10 mouse cellular contexts compared by ENCODE assay signal in the genomic region with DNA sequence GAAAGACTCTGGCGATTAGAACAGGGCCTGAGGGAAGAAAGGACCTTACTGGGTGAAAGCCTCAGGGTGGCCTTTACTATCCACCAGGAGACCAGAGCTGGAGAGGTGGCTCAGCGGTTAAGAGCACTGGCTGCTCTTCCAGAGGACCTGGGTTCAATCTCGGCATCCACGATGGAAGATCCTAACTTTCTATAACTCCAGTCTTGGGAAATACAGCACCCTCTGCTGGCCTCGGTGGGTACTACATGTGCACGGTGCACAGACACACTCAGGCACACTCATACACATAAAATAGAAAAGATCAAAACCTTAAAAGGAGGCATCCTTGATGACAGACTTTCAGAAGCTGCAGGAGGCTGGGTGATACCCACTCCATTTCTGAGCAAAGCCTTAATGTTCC. TPM values are rescaled to one million over a fixed set of nuclear protein-coding genes. Genes with fewer than 3 reads are reported as not detected.
A peak's percentile ranks its signal among the peaks of the same experiment; 100 is the strongest.
DNase-seq lines count a peak whose midpoint lies in the region; ATAC-seq and TF ChIP-seq lines count a peak whose summit lies in the region.
"Had no signal": no experiment of that assay in that cellular context is flagged by ENCODE, and none has a peak within 500 bp of the region (broad histone marks: within the 10 kb centered on the region; RNA-seq: fewer than 3 reads in every experiment).

No protein-coding gene starts in this region.

- H3K9me3 ChIP-seq in liver, embryonic 14.5 days (ENCODE audit: control insufficient read depth, low read length), result no peaks in the 10 kb centered on the region
- H3K9me3 ChIP-seq: heart, embryonic 13.5 days had no signal

- H3K4me1 ChIP-seq in liver, embryonic 14.5 days (replicated peaks; ENCODE audit: control insufficient read depth in 2 of 2, insufficient read depth in 2 of 2, low read length in 1 of 2), result no peaks in the 10 kb centered on the region
- H3K4me1 ChIP-seq: heart, embryonic 13.5 days had no signal

- peaks cover 9% of the 10 kb centered on the region for H3K27me3 ChIP-seq in liver, embryonic 14.5 days (ENCODE audit: control insufficient read depth, insufficient read depth, low read length)

- H3K36me3 ChIP-seq in liver, embryonic 14.5 days (replicated peaks; ENCODE audit: control insufficient read depth, insufficient read depth, low read depth), result no peaks in the 10 kb centered on the region
- H3K36me3 ChIP-seq: heart, embryonic 13.5 days had no signal

- no peak for ATAC-seq in liver, embryonic 14.5 days (ENCODE audit: insufficient read depth)

- DNase-seq in cerebellum, adult 9-11 months, result peak; percentile 40
- no peak for DNase-seq in cerebellum, adult 9-10 months
- DNase-seq in left cerebral cortex, postnatal 14 days (ENCODE audit: low spot score in 2 of 2), result peak; percentile 62 to 64
- DNase-seq in left cerebral cortex, adult 9 months (ENCODE audit: low spot score in 2 of 2), result no peak
- peak; percentile 49 for DNase-seq in NIH3T3 (ENCODE audit: low read depth)
- peak in 1 of 3 experiments; percentile 30 for DNase-seq in liver, embryonic 14.5 days (ENCODE audit: low read depth in 3 of 3, low spot score in 3 of 3)
- DNase-seq in thymus, postnatal 4 days, result peak; percentile 77
- no peak for DNase-seq in frontal cortex, postnatal 14 days (ENCODE audit: low spot score in 2 of 2)

- no peak overlapping the region for H3K27ac ChIP-seq in liver, embryonic 14.5 days
- H3K27ac ChIP-seq: heart, embryonic 13.5 days; macrophage had no signal

- no peak overlapping the region for H3K4me3 ChIP-seq in liver, embryonic 14.5 days (ENCODE audit: insufficient read depth in 1 of 2, low read depth in 2 of 2, low read length in 2 of 2)
- H3K4me3 ChIP-seq: heart, embryonic 13.5 days had no signal

- peak; percentile 87 for TF ChIP-seq CTCF in liver, embryonic 14.5 days (IDR thresholded peaks at IDR 0.05; ENCODE audit: low read depth)

- intact Hi-C loops in left cerebral cortex, postnatal 14 days (cut with DNase I), result loop anchor here (5.0 to 10.0 kb wide), 2 partner anchors 204 to 352 kb away; no protein-coding TSS in a partner anchor

- H3K9ac ChIP-seq in liver, embryonic 14.5 days (replicated peaks), result no peak overlapping the region
- H3K9ac ChIP-seq: heart, embryonic 13.5 days had no signal

- no peak for TF ChIP-seq EP300 in liver, embryonic 14.5 days (IDR thresholded peaks at IDR 0.05; ENCODE audit: low read depth)

- H3K4me2 ChIP-seq in liver, embryonic 14.5 days (ENCODE audit: low read depth), result no peak overlapping the region
- H3K4me2 ChIP-seq: heart, embryonic 13.5 days had no signal

- WGBS in liver, embryonic 14.5 days (ENCODE audit: insufficient replicate concordance), result 15% methylated on average over 6 of the region's 6 CpGs

RNA-seq across cellular contexts. Expression of a gene that starts 6.4 kb away (rescaled TPM):
- 100 to 1,000 TPM in 1 of 2 experiments, 10 to 100 TPM in 1; 85.0 to 100 TPM for total RNA-seq in left cerebral cortex, postnatal 14 days (2021)
- 0.01 and 0.02 TPM in 2 replicates for polyA plus RNA-seq in liver, embryonic 14.5 days (2012; rRNA removed)
- polyA plus RNA-seq in liver, embryonic 14.5 days (2014; fragmentation: Nextera tagmentation; extraction: Ambion mirVana), result 0.01 TPM in 1 of 2 replicates, not detected in the other
- polyA plus RNA-seq: heart, embryonic 13.5 days; macrophage had no signal

RNA-seq across cellular contexts. Expression of a gene that starts 16.5 kb away (rescaled TPM):
- total RNA-seq in left cerebral cortex, postnatal 14 days (2021), result 10 to 100 TPM; 41.9 to 42.6 TPM
- polyA plus RNA-seq in liver, embryonic 14.5 days (2012; rRNA removed), result 16.2 and 25.6 TPM in 2 replicates
- 30.0 and 32.9 TPM in 2 replicates for polyA plus RNA-seq in liver, embryonic 14.5 days (2014; fragmentation: Nextera tagmentation; extraction: Ambion mirVana)

RNA-seq across cellular contexts. Expression of a gene that starts 25.7 kb away (rescaled TPM):
- total RNA-seq in left cerebral cortex, postnatal 14 days (2021), result 10 to 100 TPM; 93.4 TPM
- 146 and 246 TPM in 2 replicates for polyA plus RNA-seq in liver, embryonic 14.5 days (2012; rRNA removed)
- polyA plus RNA-seq in liver, embryonic 14.5 days (2014; fragmentation: Nextera tagmentation; extraction: Ambion mirVana), result 108 and 129 TPM in 2 replicates

RNA-seq across cellular contexts. Expression of a gene that starts 45.0 kb away (rescaled TPM):
- total RNA-seq in left cerebral cortex, postnatal 14 days (2021), result 10 to 100 TPM; 18.7 to 25.4 TPM
- polyA plus RNA-seq in liver, embryonic 14.5 days (2012; rRNA removed), result not detected in 2 replicates
- not detected in 2 replicates for polyA plus RNA-seq in liver, embryonic 14.5 days (2014; fragmentation: Nextera tagmentation; extraction: Ambion mirVana)
- polyA plus RNA-seq: heart, embryonic 13.5 days; macrophage had no signal

RNA-seq across cellular contexts. Expression of a gene that starts 46.8 kb away (rescaled TPM):
- total RNA-seq in left cerebral cortex, postnatal 14 days (2021), result 10 to 100 TPM; 30.7 to 31.4 TPM
- polyA plus RNA-seq in liver, embryonic 14.5 days (2012; rRNA removed), result 4.3 and 4.8 TPM in 2 replicates
- polyA plus RNA-seq in liver, embryonic 14.5 days (2014; fragmentation: Nextera tagmentation; extraction: Ambion mirVana), result 13.3 and 14.5 TPM in 2 replicates

Comparison
In these comparisons a context has a peak if more than half of its experiments do, and no peak if none do; other contexts are left out.
1. DNase-seq: peak in cerebellum, adult 9-11 months (single experiment), left cerebral cortex, postnatal 14 days (2 of 2), NIH3T3 (single experiment) and thymus, postnatal 4 days (single experiment); none in cerebellum, adult 9-10 months (single experiment), left cerebral cortex, adult 9 months (0 of 2) and frontal cortex, postnatal 14 days (0 of 2).